Mouse (Mus musculus) hindbrain, embryonic 12.5 days (tissue): ENCODE measurements around the gene Rab6b. TPM values are rescaled to one million over a fixed set of nuclear protein-coding genes. Genes with fewer than 3 reads are reported as not detected.

Experiments used
- ATAC-seq: fragments of 200-750 bp; cut with Nextera tagmentation; 2 replicates; pipeline ENCODE4 v1.8.0; 2017; ENCODE audit warnings: moderate TSS enrichment; ENCODE audit not compliant: low FRiP score
- H3K27ac ChIP-seq: fragments of 300-500 bp; sonication (generic); 2 replicates; pipeline ENCODE4 v1.5.1; 2016; ENCODE audit warnings: mild to moderate bottlenecking
- H3K27me3 ChIP-seq: fragments of 300-500 bp; sonication (generic); 2 replicates; pipeline ENCODE4 v1.6.1; 2016; ENCODE audit warnings: mild to moderate bottlenecking
- H3K36me3 ChIP-seq: fragments of 300-500 bp; sonication (generic); 2 replicates; pipeline ENCODE4 v1.6.1; 2016; ENCODE audit warnings: mild to moderate bottlenecking
- H3K4me1 ChIP-seq: fragments of 300-500 bp; sonication (generic); 2 replicates; pipeline ENCODE4 v1.6.1; 2016
- H3K4me2 ChIP-seq: fragments of 300-500 bp; sonication (generic); replicated peaks from 2 replicates; pipeline ENCODE4 v1.6.1; 2016; ENCODE audit warnings: mild to moderate bottlenecking
- H3K4me3 ChIP-seq: fragments of 300-500 bp; sonication (generic); 2 replicates; pipeline ENCODE4 v1.5.1; 2016; ENCODE audit warnings: mild to moderate bottlenecking
- H3K9ac ChIP-seq: fragments of 300-500 bp; sonication (generic); 2 replicates; pipeline ENCODE4 v1.6.1; 2016; ENCODE audit warnings: mild to moderate bottlenecking, moderate library complexity
- H3K9me3 ChIP-seq: fragments of 300-500 bp; sonication (generic); replicated peaks from 2 replicates; pipeline ENCODE4 v1.6.1; 2016; ENCODE audit warnings: mild to moderate bottlenecking
- WGBS: fragments of 180-500 bp; shearing (Covaris S2); methylation state at CpG from one replicate; pipeline ENCODE4 v1.1.7; 2016; 5-methylcytosine and 5-hydroxymethylcytosine counted together
- polyA plus RNA-seq: library from polyadenylated mRNA; unstranded; fragments of >200 nt; fragmentation: Nextera tagmentation; extraction: Ambion mirVana; gene quantifications from 2 replicates; pipeline ENCODE4 v1.2.1, GENCODE M21; 2016

The Rab6b gene
- 58.0 and 62.5 TPM in 2 replicates for polyA plus RNA-seq

- Histone ChIP-seq H3K36me3 (no peaks in the 10 kb centered on the region), H3K27ac (peak within 1 kb of the TSS; percentile 97), H3K4me1 (peaks cover 65% of the 10 kb centered on the region), H3K9ac (peak within 1 kb of the TSS; percentile 91), H3K27me3 (peaks cover 20% of the 10 kb centered on the region), H3K4me3 (peak within 1 kb of the TSS; percentile 82), H3K9me3 (no peaks in the 10 kb centered on the region), H3K4me2 (peak within 1 kb of the TSS; percentile 85)
- peak; percentile 72 for ATAC-seq
- 0% methylated on average over 49 of the region's 81 CpGs for WGBS
Observed at GRCm38 (mm10) chr9:103111621-103112470, at the start of gene Rab6b. Gene Rab6b (plus strand): TSS chr9:103111787.

DNA sequence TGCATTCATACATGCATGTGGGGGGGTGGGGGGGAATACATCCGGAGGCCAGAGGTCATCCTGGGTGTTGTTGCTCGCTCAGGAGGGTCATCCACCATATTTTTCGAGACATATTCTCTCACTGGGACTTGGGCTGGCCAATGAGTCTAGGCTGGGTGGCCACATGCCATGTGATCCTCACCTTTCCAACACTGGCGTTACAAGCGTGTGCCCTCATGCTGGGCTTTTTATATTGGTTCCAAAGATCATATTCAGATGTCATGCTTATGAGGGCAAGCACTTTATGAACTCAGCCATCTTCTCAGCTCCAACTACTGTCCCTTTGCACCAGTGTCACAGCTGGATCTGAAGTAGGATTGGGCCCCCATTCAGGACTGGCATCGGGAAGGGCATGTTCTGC, 48.0 kb upstream of the Rab6b start:
- no peak overlapping the region for H3K4me3 ChIP-seq
- H3K27me3 ChIP-seq, result no peaks in the 10 kb centered on the region
- no peak overlapping the region for H3K9ac ChIP-seq
- no peaks in the 10 kb centered on the region for H3K36me3 ChIP-seq
- no peak for ATAC-seq
- no peaks in the 10 kb centered on the region for H3K4me1 ChIP-seq
- H3K27ac ChIP-seq, result no peak overlapping the region
- no peaks in the 10 kb centered on the region for H3K9me3 ChIP-seq
- 88% methylated on average over 6 of the region's 6 CpGs for whole genome bisulfite sequencing
- no peak overlapping the region for H3K4me2 ChIP-seq

DNA sequence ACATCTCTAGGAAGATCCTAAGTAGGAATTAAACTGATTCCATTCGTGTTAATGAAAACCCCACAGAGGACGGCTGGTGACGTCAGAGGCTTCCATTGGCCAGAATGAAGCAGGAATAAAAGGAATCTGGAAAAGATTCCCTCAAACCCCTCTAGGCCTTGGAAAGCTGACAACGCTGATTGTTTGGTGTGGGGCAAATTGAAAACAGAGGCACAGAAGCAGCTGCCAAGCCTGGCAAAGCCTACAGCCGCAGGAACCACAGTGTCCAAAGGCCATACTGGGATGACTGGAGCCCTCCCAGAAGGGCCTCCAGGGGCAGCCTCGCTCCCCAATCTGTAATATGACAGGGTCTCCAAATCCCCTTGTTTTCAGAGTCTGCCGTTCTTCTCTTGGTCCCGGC, 44.7 kb upstream of the Rab6b start:
- no peaks in the 10 kb centered on the region for H3K36me3 ChIP-seq
- no peaks in the 10 kb centered on the region for H3K9me3 ChIP-seq
- no peaks in the 10 kb centered on the region for H3K4me1 ChIP-seq
- no peak overlapping the region for H3K9ac ChIP-seq
- no peak overlapping the region for H3K4me2 ChIP-seq
- H3K27ac ChIP-seq, result no peak overlapping the region
- H3K27me3 ChIP-seq, result no peaks in the 10 kb centered on the region
- ATAC-seq, result no peak
- H3K4me3 ChIP-seq, result no peak overlapping the region
- WGBS, result 77% methylated on average over 8 of the region's 8 CpGs

- Histone ChIP-seq H3K4me3 (no peak overlapping the region), H3K36me3 (no peaks in the 10 kb centered on the region), H3K9me3 (no peaks in the 10 kb centered on the region), H3K27me3 (no peaks in the 10 kb centered on the region), H3K4me2 (no peak overlapping the region), H3K9ac (no peak overlapping the region), H3K4me1 (no peaks in the 10 kb centered on the region), H3K27ac (no peak overlapping the region)
- ATAC-seq, result no peak
- 90% methylated on average over 11 of the region's 11 CpGs for WGBS
Observed at GRCm38 (mm10) chr9:103067651-103068050, 43.9 kb upstream of the Rab6b start.

GRCm38 (mm10) chr9:103068769-103069168, 42.8 kb upstream of the Rab6b start:
- 92% methylated on average over 8 of the region's 8 CpGs for WGBS
- Histone ChIP-seq H3K36me3 (no peaks in the 10 kb centered on the region), H3K4me2 (no peak overlapping the region), H3K4me1 (no peaks in the 10 kb centered on the region), H3K4me3 (no peak overlapping the region), H3K27ac (no peak overlapping the region), H3K9ac (no peak overlapping the region), H3K27me3 (no peaks in the 10 kb centered on the region), H3K9me3 (no peaks in the 10 kb centered on the region)
- ATAC-seq, result no peak

DNA sequence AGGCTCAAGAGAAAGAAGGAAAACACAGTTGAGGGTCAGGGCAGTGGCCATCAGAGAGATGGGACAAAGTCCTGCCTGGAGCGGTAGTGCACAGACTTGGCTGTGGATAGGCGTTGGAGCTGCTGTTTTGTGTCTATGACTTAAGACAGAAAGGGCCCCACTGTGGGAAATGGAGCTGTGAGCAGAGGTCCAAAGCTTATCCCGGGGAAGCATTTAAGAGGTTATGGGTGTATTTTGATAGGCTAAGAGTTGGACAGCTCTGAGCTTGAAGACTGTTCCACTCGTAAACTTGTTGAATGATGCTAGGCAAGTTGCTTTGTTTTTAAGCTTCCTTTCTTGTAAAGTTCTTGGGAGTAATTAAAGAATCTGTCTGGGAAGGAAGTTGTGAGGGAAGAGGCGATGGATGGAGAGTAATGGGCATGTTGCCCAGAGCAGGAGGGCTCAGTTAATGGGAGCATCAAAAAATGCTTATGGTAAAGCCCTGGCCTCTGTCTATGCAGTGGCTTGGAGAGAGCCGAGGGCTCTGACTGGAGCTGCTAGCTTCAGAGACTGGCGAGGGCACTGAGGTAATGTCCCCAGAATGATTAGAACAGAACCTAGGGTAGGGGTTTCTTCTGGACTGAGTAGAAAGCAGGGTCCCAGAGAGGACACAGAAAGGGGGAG, 39.9 kb upstream of the Rab6b start:
- Histone ChIP-seq H3K27me3 (no peaks in the 10 kb centered on the region), H3K27ac (no peak overlapping the region), H3K4me2 (no peak overlapping the region), H3K4me1 (no peaks in the 10 kb centered on the region), H3K9ac (no peak overlapping the region), H3K9me3 (0 out of 2 replicates have a peak, but pooled peaks cover 5% of the 10 kb centered on the region), H3K4me3 (no peak overlapping the region), H3K36me3 (no peaks in the 10 kb centered on the region)
- WGBS, result 88% methylated on average over 7 of the region's 7 CpGs
- ATAC-seq, result no peak

DNA sequence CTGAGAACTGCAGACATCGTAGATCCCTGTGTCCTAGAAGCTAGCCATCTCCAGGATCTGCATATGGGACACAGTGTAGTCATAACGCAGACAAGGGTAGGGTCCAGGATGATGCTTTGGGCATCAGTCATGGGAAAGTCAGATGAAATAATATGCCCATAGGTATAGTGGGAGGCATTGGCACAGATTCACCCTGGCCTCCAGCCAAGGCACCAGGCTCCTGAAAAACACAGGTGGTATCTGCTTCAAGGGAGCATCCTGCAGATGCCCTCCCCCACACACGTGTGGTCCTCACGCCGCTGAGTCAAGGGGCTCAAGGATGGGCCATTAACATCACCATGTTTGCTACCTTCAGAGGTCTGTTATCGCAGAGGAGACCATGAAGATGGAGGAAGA, 39.4 kb upstream of the Rab6b start:
- no peak overlapping the region for H3K4me2 ChIP-seq
- no peaks in the 10 kb centered on the region for H3K27me3 ChIP-seq
- WGBS, result 93% methylated on average over 6 of the region's 6 CpGs
- 0 out of 2 replicates have a peak, but pooled peaks cover 5% of the 10 kb centered on the region for H3K9me3 ChIP-seq
- no peak for ATAC-seq
- H3K4me1 ChIP-seq, result no peaks in the 10 kb centered on the region
- H3K9ac ChIP-seq, result no peak overlapping the region
- no peak overlapping the region for H3K4me3 ChIP-seq
- H3K27ac ChIP-seq, result no peak overlapping the region
- no peaks in the 10 kb centered on the region for H3K36me3 ChIP-seq

DNA sequence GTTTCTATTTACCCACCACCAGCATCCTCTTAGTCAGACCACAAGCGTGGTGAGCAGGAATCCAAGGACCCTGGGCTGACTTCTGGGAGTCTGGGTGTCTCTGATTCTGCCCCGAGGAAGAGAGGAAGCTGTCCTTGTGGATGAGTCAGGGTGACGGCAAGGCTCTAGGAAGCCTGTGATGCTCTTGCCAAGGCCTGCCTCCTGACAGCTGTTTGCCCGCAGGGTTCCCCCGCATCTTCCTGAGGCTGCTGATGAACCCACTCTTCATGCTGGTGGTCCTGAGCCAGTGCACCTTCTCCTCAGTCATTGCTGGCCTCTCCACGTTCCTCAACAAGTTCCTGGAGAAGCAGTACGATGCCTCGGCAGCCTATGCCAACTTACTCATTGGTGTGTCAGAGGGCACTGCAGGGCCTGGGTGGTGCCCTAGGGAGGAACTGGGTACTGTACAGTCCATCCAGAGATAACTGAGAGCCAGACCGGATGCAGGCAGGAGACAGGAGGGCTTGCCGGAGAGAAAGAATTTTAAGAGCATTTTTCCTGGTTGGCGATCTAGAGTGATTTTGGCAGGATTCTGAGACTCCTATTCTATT, 38.6 kb upstream of the Rab6b start:
- H3K4me3 ChIP-seq, result no peak overlapping the region
- H3K36me3 ChIP-seq, result no peaks in the 10 kb centered on the region
- H3K4me1 ChIP-seq, result no peaks in the 10 kb centered on the region
- no peaks in the 10 kb centered on the region for H3K27me3 ChIP-seq
- ATAC-seq, result no peak
- H3K9ac ChIP-seq, result no peak overlapping the region
- no peak overlapping the region for H3K4me2 ChIP-seq
- no peak overlapping the region for H3K27ac ChIP-seq
- 0 out of 2 replicates have a peak, but pooled peaks cover 5% of the 10 kb centered on the region for H3K9me3 ChIP-seq
- 89% methylated on average over 11 of the region's 11 CpGs for WGBS

GRCm38 (mm10) chr9:103076836-103077531, 34.6 kb upstream of the Rab6b start:
- H3K27ac ChIP-seq, result no peak overlapping the region
- no peaks in the 10 kb centered on the region for H3K4me1 ChIP-seq
- no peaks in the 10 kb centered on the region for H3K36me3 ChIP-seq
- H3K27me3 ChIP-seq, result no peaks in the 10 kb centered on the region
- no peak overlapping the region for H3K4me3 ChIP-seq
- no peak overlapping the region for H3K9ac ChIP-seq
- no peak overlapping the region for H3K4me2 ChIP-seq
- WGBS, result 78% methylated on average over 21 of the region's 21 CpGs
- 0 out of 2 replicates have a peak, but pooled peaks cover 5% of the 10 kb centered on the region for H3K9me3 ChIP-seq
- ATAC-seq, result no peak

DNA sequence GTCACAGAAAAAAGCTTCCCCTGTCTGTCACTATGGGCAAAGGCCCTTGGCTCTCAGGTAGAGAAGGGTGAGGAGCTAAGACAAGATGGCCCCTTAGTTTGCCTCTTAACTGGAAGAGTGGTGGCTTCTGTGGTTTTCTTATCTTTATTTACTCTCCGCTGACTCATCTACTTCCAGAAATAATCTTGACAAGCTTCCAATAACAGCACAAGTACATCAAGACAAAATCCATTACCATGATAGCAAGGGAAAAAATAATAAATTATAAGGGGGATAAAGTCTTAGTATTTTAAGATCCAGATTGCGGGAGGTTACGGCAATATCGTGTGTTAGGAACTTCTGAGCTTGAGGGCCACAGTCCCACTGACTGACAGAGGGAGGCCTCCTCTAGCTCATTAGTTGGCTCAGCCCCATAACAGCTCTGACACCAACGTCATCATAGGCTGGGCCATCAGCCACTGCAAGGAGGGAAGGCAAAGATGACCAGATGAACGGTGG, 33.3 kb upstream of the Rab6b start:
- Histone ChIP-seq H3K9me3 (0 out of 2 replicates have a peak, but pooled peaks cover 5% of the 10 kb centered on the region), H3K36me3 (no peaks in the 10 kb centered on the region), H3K4me2 (no peak overlapping the region), H3K27ac (no peak overlapping the region), H3K4me3 (no peak overlapping the region), H3K27me3 (no peaks in the 10 kb centered on the region), H3K9ac (no peak overlapping the region), H3K4me1 (no peaks in the 10 kb centered on the region; the same call in 1 of the 2 replicates)
- 92% methylated on average over 6 of the region's 6 CpGs for WGBS
- no peak for ATAC-seq

- Histone ChIP-seq H3K9ac (no peak overlapping the region), H3K9me3 (0 out of 2 replicates have a peak, but pooled peaks cover under 1% of the 10 kb centered on the region), H3K27ac (no peak overlapping the region), H3K4me1 (no peaks in the 10 kb centered on the region; the same call in 1 of the 2 replicates), H3K4me2 (no peak overlapping the region), H3K27me3 (no peaks in the 10 kb centered on the region), H3K36me3 (no peaks in the 10 kb centered on the region), H3K4me3 (no peak overlapping the region)
- 96% methylated on average over 3 of the region's 3 CpGs for WGBS
- no peak for ATAC-seq
Observed at GRCm38 (mm10) chr9:103080211-103080610, 31.4 kb upstream of the Rab6b start.
